Mouse (Mus musculus) spleen, postnatal 0 days (tissue): ENCODE results near the gene Eif3k. TPM values are rescaled to one million over a fixed set of nuclear protein-coding genes. Genes with fewer than 3 reads are reported as not detected.

Source experiments
- polyA plus RNA-seq: library from polyadenylated mRNA; unstranded; fragments of >200 nt; fragmentation: Nextera tagmentation; extraction: Ambion mirVana; gene quantifications from 2 replicates; pipeline ENCODE4 v1.2.1, GENCODE M21; 2015

Gene Eif3k
- 346 and 382 TPM in 2 replicates for polyA plus RNA-seq

DNA sequence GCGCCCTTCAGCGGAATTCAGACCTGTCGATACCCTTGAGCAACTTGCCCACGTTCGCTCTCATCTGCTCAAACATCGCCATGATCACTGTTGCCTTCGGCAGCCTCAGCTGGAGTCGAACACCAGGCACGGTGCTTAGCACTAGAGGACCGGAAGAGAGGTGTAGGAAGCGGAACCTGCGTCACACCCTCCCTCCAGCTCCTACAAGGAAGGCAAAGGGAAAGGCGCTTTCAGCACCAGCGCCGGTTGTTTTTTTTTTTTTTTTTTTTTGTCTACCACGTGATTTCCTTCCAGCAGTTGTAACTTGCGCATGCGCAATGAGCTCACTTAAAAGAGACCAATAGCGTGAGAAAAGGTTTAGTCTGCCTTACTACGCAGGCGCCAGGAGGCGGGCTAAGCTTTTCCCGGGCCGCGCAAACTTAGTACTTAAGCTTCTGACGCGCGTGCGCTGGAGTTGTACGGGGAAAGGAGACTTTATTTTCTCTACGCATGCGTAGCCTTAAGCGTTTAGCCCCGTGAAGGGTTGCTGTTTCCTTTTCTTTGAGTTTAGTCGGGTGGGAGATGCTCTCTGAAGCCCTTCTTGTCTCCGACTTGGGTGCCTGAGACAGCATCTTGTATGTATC is at the start of gene Eif3k, which contains the start of gene Map4k1:
Gene Eif3k (minus strand): TSS at position 214 of the 623 bp plus-strand sequence.
Gene Map4k1 (plus strand): TSS at position 400 of the 623 bp plus-strand sequence.

DNA sequence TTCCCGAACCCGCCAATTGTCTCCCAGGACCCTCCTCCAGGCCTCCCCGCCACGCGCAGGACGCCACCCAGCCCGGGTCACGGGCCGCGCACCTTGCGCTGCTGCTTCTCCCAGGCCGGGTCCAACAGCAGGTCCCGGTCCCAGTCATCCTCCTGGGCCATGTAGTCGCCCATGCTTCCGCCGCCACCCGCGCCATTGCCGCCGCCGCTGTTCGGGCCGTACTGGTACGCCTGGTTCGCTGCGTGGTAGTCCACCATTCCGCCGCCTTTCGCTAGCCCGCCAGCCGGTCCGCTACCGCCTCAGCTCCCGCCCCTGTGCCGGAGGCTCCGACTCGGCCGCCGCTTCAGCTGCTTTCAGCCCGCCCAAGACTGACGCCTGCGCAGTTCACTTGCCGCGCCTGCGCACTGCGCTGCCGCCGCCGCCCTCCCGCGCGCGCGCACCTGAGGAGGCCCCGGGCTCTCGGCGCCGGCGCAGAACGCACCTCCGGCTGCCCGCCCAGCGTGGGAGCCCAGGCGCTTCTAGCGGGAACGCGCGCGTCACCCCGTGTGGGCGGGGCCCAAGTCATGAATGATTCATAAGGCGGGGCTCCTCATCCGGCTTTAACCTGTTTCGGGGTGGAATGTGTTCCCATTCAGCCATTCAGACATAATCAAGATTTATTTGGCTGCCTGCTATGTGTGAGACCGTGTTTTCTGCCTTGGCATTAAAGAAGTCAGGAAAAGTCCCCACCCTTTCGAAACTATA is 19.6 kb downstream of the Eif3k start, which contains the start of gene Actn4:
Gene Actn4 (minus strand): TSS at position 414 of the 744 bp plus-strand sequence.

Other genes starting within 250 kb of the Eif3k start
- 95.7 and 96.0 TPM in 2 replicates for gene Mrps12, start 240.0 kb downstream of the Eif3k start, polyA plus RNA-seq
- gene Sars2, start 239.9 kb downstream of the Eif3k start, polyA plus RNA-seq = 12.4 and 13.7 TPM in 2 replicates
- not detected in 2 replicates for gene Ccer2, start 225.7 kb downstream of the Eif3k start, polyA plus RNA-seq
- 32.7 and 34.8 TPM in 2 replicates for gene Sirt2, start 215.1 kb downstream of the Eif3k start, polyA plus RNA-seq
- 29.1 and 31.6 TPM in 2 replicates for gene Nfkbib, start 214.4 kb downstream of the Eif3k start, polyA plus RNA-seq
- gene Rinl, start 192.9 kb downstream of the Eif3k start, polyA plus RNA-seq = 21.2 and 30.9 TPM in 2 replicates
- 185 and 205 TPM in 2 replicates for gene Hnrnpl, start 173.3 kb downstream of the Eif3k start, polyA plus RNA-seq
- gene Ech1, start 156.6 kb downstream of the Eif3k start, polyA plus RNA-seq = 119 and 141 TPM in 2 replicates
- gene Lgals4, start 148.0 kb downstream of the Eif3k start, polyA plus RNA-seq = 9.9 and 12.8 TPM in 2 replicates
- 4.4 and 4.8 TPM in 2 replicates for gene Lgals7, start 118.0 kb downstream of the Eif3k start, polyA plus RNA-seq
- 0.26 and 0.55 TPM in 2 replicates for gene Capn12, start 100.4 kb downstream of the Eif3k start, polyA plus RNA-seq
- gene Actn4, start 19.5 kb downstream of the Eif3k start, polyA plus RNA-seq = 114 and 117 TPM in 2 replicates
- gene Map4k1, start 186 bp upstream of the Eif3k start, polyA plus RNA-seq = 50.9 and 57.2 TPM in 2 replicates
- 0.17 and 0.24 TPM in 2 replicates for gene Ryr1, start 143.3 kb upstream of the Eif3k start, polyA plus RNA-seq
- gene Rasgrp4, start 153.0 kb upstream of the Eif3k start, polyA plus RNA-seq = 8.2 and 8.8 TPM in 2 replicates
- gene Fam98c, start 174.4 kb upstream of the Eif3k start, polyA plus RNA-seq = 16.5 and 20.1 TPM in 2 replicates
- 0.23 TPM in 2 replicates for gene Ggn, start 188.3 kb upstream of the Eif3k start, polyA plus RNA-seq
- gene Spred3, start 188.5 kb upstream of the Eif3k start, polyA plus RNA-seq = 0.54 and 0.76 TPM in 2 replicates
- 157 and 158 TPM in 2 replicates for gene Psmd8, start 198.8 kb upstream of the Eif3k start, polyA plus RNA-seq
- 0.46 and 0.59 TPM in 2 replicates for gene Catsperg1, start 232.2 kb upstream of the Eif3k start, polyA plus RNA-seq